Mouse (Mus musculus) hematopoietic multipotent progenitor cell, adult 10-12 weeks (in vitro differentiated cells): ENCODE data around the gene Zfp184. TPM values are rescaled to one million over a fixed set of nuclear protein-coding genes. Genes with fewer than 3 reads are reported as not detected.

Experiments used
- polyA plus RNA-seq: library from polyadenylated mRNA; stranded (reverse); fragments of >175 nt; gene quantifications from 2 replicates; pipeline ENCODE4 v1.2.3, GENCODE M21; 2012; ENCODE audit warnings: low replicate concordance

Gene Zfp184
- 0.08 and 0.25 TPM in 2 replicates for polyA plus RNA-seq

GRCm38 (mm10) chr13:21944926-21945740 is at the start of gene Zfp184:
Gene Zfp184, plus strand, starts transcription at chr13:21945094.

GRCm38 (mm10) chr13:21980981-21981802 is 36.3 kb downstream of the Zfp184 start, which contains the start of gene Pom121l2:
Gene Pom121l2, plus strand, starts transcription at chr13:21981194.

DNA sequence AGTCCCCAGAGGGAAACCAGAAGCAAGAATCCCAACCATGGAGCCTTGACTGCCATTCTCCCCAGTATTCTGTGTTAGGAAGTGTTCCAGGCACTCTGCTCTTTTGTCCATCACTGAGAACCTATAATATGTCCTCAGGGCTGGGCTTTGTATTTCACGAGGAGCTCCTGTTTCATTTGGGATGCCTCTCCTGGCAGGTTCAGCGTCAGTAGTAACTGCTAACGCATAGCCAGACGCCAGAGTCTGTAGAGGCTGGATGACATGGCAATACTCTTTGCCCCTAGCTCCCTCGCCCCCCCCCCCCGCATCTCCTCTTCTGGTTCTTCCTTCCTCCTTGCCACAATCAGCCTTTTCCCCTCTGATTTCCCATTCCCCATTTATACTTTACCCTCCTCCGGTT is 64.7 kb downstream of the Zfp184 start, which contains the start of gene Prss16:
Gene Prss16, minus strand, starts transcription at position 101 of the 400 bp plus-strand sequence.

Other genes starting within 250 kb of the Zfp184 start
- gene Olfr1359, start 247.0 kb upstream of the Zfp184 start, polyA plus RNA-seq, result not detected in 2 replicates
- 2.0 TPM in 1 of 2 replicates, not detected in the other for gene Hist1h2bl, start 229.0 kb upstream of the Zfp184 start, polyA plus RNA-seq
- gene Hist1h2ai, start 228.7 kb upstream of the Zfp184 start, polyA plus RNA-seq, result 11.2 and 13.3 TPM in 2 replicates
- 20.5 and 29.9 TPM in 2 replicates for gene Hist1h3h, start 227.4 kb upstream of the Zfp184 start, polyA plus RNA-seq
- gene Hist1h2bm, start 223.1 kb upstream of the Zfp184 start, polyA plus RNA-seq, result 0.85 and 0.91 TPM in 2 replicates
- 0.72 and 1.6 TPM in 2 replicates for gene Hist1h4j, start 210.0 kb upstream of the Zfp184 start, polyA plus RNA-seq
- 10.5 and 30.0 TPM in 2 replicates for gene Hist1h4k, start 194.6 kb upstream of the Zfp184 start, polyA plus RNA-seq
- 17.5 and 23.9 TPM in 2 replicates for gene Hist1h2ak, start 191.3 kb upstream of the Zfp184 start, polyA plus RNA-seq
- gene Hist1h2bn, start 191.0 kb upstream of the Zfp184 start, polyA plus RNA-seq, result 0.92 TPM in 1 of 2 replicates, not detected in the other
- 4.1 TPM in 1 of 2 replicates, not detected in the other for gene Hist1h1b, start 164.5 kb upstream of the Zfp184 start, polyA plus RNA-seq
- gene Hist1h3i, start 161.7 kb upstream of the Zfp184 start, polyA plus RNA-seq, result 6.5 and 18.1 TPM in 2 replicates
- 15.3 and 16.1 TPM in 2 replicates for gene Hist1h2an, start 157.9 kb upstream of the Zfp184 start, polyA plus RNA-seq
- 0.47 and 2.4 TPM in 2 replicates for gene Hist1h2bp, start 157.6 kb upstream of the Zfp184 start, polyA plus RNA-seq
- 5.8 and 8.5 TPM in 2 replicates for gene Hist1h2bq, start 134.9 kb upstream of the Zfp184 start, polyA plus RNA-seq
- gene Hist1h2ao, start 134.6 kb upstream of the Zfp184 start, polyA plus RNA-seq, result 1,820 and 2,295 TPM in 2 replicates
- gene Hist1h4m, start 133.3 kb upstream of the Zfp184 start, polyA plus RNA-seq, result 19.5 and 44.0 TPM in 2 replicates
- gene Hist1h4n, start 112.9 kb upstream of the Zfp184 start, polyA plus RNA-seq, result 19.6 and 28.2 TPM in 2 replicates
- gene Hist1h2ap, start 111.6 kb upstream of the Zfp184 start, polyA plus RNA-seq, result 1,183 and 6,694 TPM in 2 replicates
- gene Hist1h2br, start 111.4 kb upstream of the Zfp184 start, polyA plus RNA-seq, result 5.3 and 9.4 TPM in 2 replicates
- not detected in 2 replicates for gene Pom121l2, start 36.1 kb downstream of the Zfp184 start, polyA plus RNA-seq
- gene Prss16, start 64.6 kb downstream of the Zfp184 start, polyA plus RNA-seq, result 0.55 and 1.3 TPM in 2 replicates
- 0.54 and 2.4 TPM in 2 replicates for gene Hist1h2ah, start 90.5 kb downstream of the Zfp184 start, polyA plus RNA-seq
- 2.3 and 6.0 TPM in 2 replicates for gene Hist1h2bk, start 90.8 kb downstream of the Zfp184 start, polyA plus RNA-seq
- 17.4 and 21.6 TPM in 2 replicates for gene Hist1h4i, start 96.3 kb downstream of the Zfp184 start, polyA plus RNA-seq
- gene Hist1h2ag, start 97.8 kb downstream of the Zfp184 start, polyA plus RNA-seq, result 5.8 and 8.8 TPM in 2 replicates
- 4.1 and 4.8 TPM in 2 replicates for gene Hist1h2bj, start 98.1 kb downstream of the Zfp184 start, polyA plus RNA-seq
- not detected in 2 replicates for gene Vmn1r188, start 139.3 kb downstream of the Zfp184 start, polyA plus RNA-seq
- gene Vmn1r189, start 160.7 kb downstream of the Zfp184 start, polyA plus RNA-seq, result not detected in 2 replicates
- gene Vmn1r191, start 238.9 kb downstream of the Zfp184 start, polyA plus RNA-seq, result not detected in 2 replicates
- gene Vmn1r192, start 246.0 kb downstream of the Zfp184 start, polyA plus RNA-seq, result not detected in 2 replicates